Mouse (Mus musculus) erythroblast, embryonic 14.5 days (primary cell): ENCODE data around the gene Mbd5.

Experiments used
- GATA1 ChIP-seq: IDR thresholded peaks from 2 replicates; pipeline ENCODE4 v1.6.1; 2012; ENCODE audit warnings: low read length, inconsistent platforms, mixed read lengths
- TAL1 ChIP-seq: IDR thresholded peaks from 3 replicates; pipeline ENCODE4 v1.6.1; 2012; ENCODE audit warnings: low read length, inconsistent platforms, mixed read lengths

- TF ChIP-seq GATA1 (no peak), TAL1 (no peak)
Observed at GRCm38 (mm10) chr2:49312629-49313447, 363.5 kb downstream of the Mbd5 start.
